Mouse (Mus musculus): ENCODE measurements at regions not wholly inside any gene's neighbourhood (a gene's known extent, or its start where the extent isn't known, plus 50 kb on each side); places are given as distances from the start of the nearest gene placed in this dataset.

GRCm38 (mm10) chr6:13305873-13306272, 81.1 kb upstream of the Vwde start:
- ATAC-seq: peak; percentile 71; the same call in 1 of the 2 replicates
- Histone ChIP-seq H3K9ac (ENCODE audit: low read depth, low read length) (no peak overlapping the region), H3K4me1 (ENCODE audit: control insufficient read depth, insufficient read depth, low read depth, low read length) (no peaks in the 10 kb centered on the region), H3K27me3 (replicated peaks; ENCODE audit: control insufficient read depth, insufficient read depth, low read length) (no peaks in the 10 kb centered on the region), H3K4me2 (ENCODE audit: low read length) (no peak overlapping the region), H3K9me3 (ENCODE audit: control insufficient read depth, low read length) (no peaks in the 10 kb centered on the region), H3K4me3 (ENCODE audit: low read length) (no peak overlapping the region), H3K27ac (ENCODE audit: low read depth, low read length) (no peak overlapping the region), H3K36me3 (ENCODE audit: control insufficient read depth, insufficient read depth, low read length) (no peaks in the 10 kb centered on the region)
- 66% methylated on average over 5 of the region's 5 CpGs for WGBS

- no peak for ATAC-seq
- Histone ChIP-seq H3K4me2 (ENCODE audit: low read length) (no peak overlapping the region), H3K9ac (ENCODE audit: low read depth, low read length) (no peak overlapping the region), H3K4me3 (ENCODE audit: low read length) (no peak overlapping the region), H3K36me3 (ENCODE audit: control insufficient read depth, insufficient read depth, low read length) (no peaks in the 10 kb centered on the region), H3K4me1 (ENCODE audit: control insufficient read depth, insufficient read depth, low read depth, low read length) (no peaks in the 10 kb centered on the region), H3K27ac (ENCODE audit: low read depth, low read length) (no peak overlapping the region), H3K27me3 (replicated peaks; ENCODE audit: control insufficient read depth, insufficient read depth, low read length) (no peaks in the 10 kb centered on the region), H3K9me3 (ENCODE audit: control insufficient read depth, low read length) (no peaks in the 10 kb centered on the region)
- WGBS: 86% methylated on average over 3 of the region's 3 CpGs
Observed at GRCm38 (mm10) chr6:13298171-13298570, 73.4 kb upstream of the Vwde start.

GRCm38 (mm10) chr6:13297110-13297509, 72.3 kb upstream of the Vwde start:
- no peaks in the 10 kb centered on the region for H3K4me1 ChIP-seq (ENCODE audit: control insufficient read depth, insufficient read depth, low read depth, low read length)
- no peaks in the 10 kb centered on the region for H3K27me3 ChIP-seq (replicated peaks; ENCODE audit: control insufficient read depth, insufficient read depth, low read length)
- no peak overlapping the region for H3K27ac ChIP-seq (ENCODE audit: low read depth, low read length)
- peak; percentile 55 for ATAC-seq
- no peak overlapping the region for H3K4me3 ChIP-seq (ENCODE audit: low read length)
- no peak overlapping the region for H3K4me2 ChIP-seq (ENCODE audit: low read length)
- H3K36me3 ChIP-seq (ENCODE audit: control insufficient read depth, insufficient read depth, low read length): no peaks in the 10 kb centered on the region
- no peak overlapping the region for H3K9ac ChIP-seq (ENCODE audit: low read depth, low read length)
- WGBS: 59% methylated on average over 3 of the region's 3 CpGs
- H3K9me3 ChIP-seq (ENCODE audit: control insufficient read depth, low read length): no peaks in the 10 kb centered on the region

GRCm38 (mm10) chr6:13296041-13296440, 71.3 kb upstream of the Vwde start:
- WGBS: 81% methylated on average over 2 of the region's 2 CpGs
- Histone ChIP-seq H3K27ac (ENCODE audit: low read depth, low read length) (0 out of 2 replicates have a peak overlapping the region, but pooled peaks have one; percentile 16), H3K4me2 (ENCODE audit: low read length) (no peak overlapping the region), H3K4me3 (ENCODE audit: low read length) (no peak overlapping the region), H3K4me1 (ENCODE audit: control insufficient read depth, insufficient read depth, low read depth, low read length) (no peaks in the 10 kb centered on the region), H3K27me3 (replicated peaks; ENCODE audit: control insufficient read depth, insufficient read depth, low read length) (no peaks in the 10 kb centered on the region), H3K9me3 (ENCODE audit: control insufficient read depth, low read length) (no peaks in the 10 kb centered on the region), H3K9ac (ENCODE audit: low read depth, low read length) (no peak overlapping the region), H3K36me3 (ENCODE audit: control insufficient read depth, insufficient read depth, low read length) (no peaks in the 10 kb centered on the region)
- peak; percentile 91 for ATAC-seq

GRCm38 (mm10) chr6:13294393-13294792, 69.6 kb upstream of the Vwde start:
- Histone ChIP-seq H3K4me2 (ENCODE audit: low read length) (no peak overlapping the region), H3K27ac (ENCODE audit: low read depth, low read length) (no peak overlapping the region), H3K9ac (ENCODE audit: low read depth, low read length) (no peak overlapping the region), H3K36me3 (ENCODE audit: control insufficient read depth, insufficient read depth, low read length) (no peaks in the 10 kb centered on the region), H3K9me3 (ENCODE audit: control insufficient read depth, low read length) (no peaks in the 10 kb centered on the region), H3K27me3 (replicated peaks; ENCODE audit: control insufficient read depth, insufficient read depth, low read length) (no peaks in the 10 kb centered on the region), H3K4me1 (ENCODE audit: control insufficient read depth, insufficient read depth, low read depth, low read length) (no peaks in the 10 kb centered on the region), H3K4me3 (ENCODE audit: low read length) (no peak overlapping the region)
- 88% methylated on average over 4 of the region's 4 CpGs for WGBS
- no peak for ATAC-seq

GRCm38 (mm10) chr6:13288500-13288899, 63.7 kb upstream of the Vwde start:
- Histone ChIP-seq H3K4me1 (ENCODE audit: control insufficient read depth, insufficient read depth, low read depth, low read length) (no peaks in the 10 kb centered on the region), H3K9ac (ENCODE audit: low read depth, low read length) (no peak overlapping the region), H3K27ac (ENCODE audit: low read depth, low read length) (no peak overlapping the region), H3K36me3 (ENCODE audit: control insufficient read depth, insufficient read depth, low read length) (no peaks in the 10 kb centered on the region), H3K4me3 (ENCODE audit: low read length) (no peak overlapping the region), H3K4me2 (ENCODE audit: low read length) (no peak overlapping the region), H3K9me3 (ENCODE audit: control insufficient read depth, low read length) (no peaks in the 10 kb centered on the region), H3K27me3 (replicated peaks; ENCODE audit: control insufficient read depth, insufficient read depth, low read length) (no peaks in the 10 kb centered on the region)
- 24% methylated on average over 1 of the region's 1 CpGs for WGBS
- ATAC-seq: peak; percentile 69

GRCm38 (mm10) chr6:13287812-13288211, 63.0 kb upstream of the Vwde start:
- Histone ChIP-seq H3K9me3 (ENCODE audit: control insufficient read depth, low read length) (no peaks in the 10 kb centered on the region), H3K36me3 (ENCODE audit: control insufficient read depth, insufficient read depth, low read length) (no peaks in the 10 kb centered on the region), H3K4me2 (ENCODE audit: low read length) (no peak overlapping the region), H3K9ac (ENCODE audit: low read depth, low read length) (no peak overlapping the region), H3K27me3 (replicated peaks; ENCODE audit: control insufficient read depth, insufficient read depth, low read length) (no peaks in the 10 kb centered on the region), H3K4me1 (ENCODE audit: control insufficient read depth, insufficient read depth, low read depth, low read length) (no peaks in the 10 kb centered on the region), H3K27ac (ENCODE audit: low read depth, low read length) (no peak overlapping the region), H3K4me3 (ENCODE audit: low read length) (no peak overlapping the region)
- 70% methylated on average over 4 of the region's 4 CpGs for WGBS
- ATAC-seq: no peak

- Histone ChIP-seq H3K27me3 (replicated peaks; ENCODE audit: control insufficient read depth, insufficient read depth, low read length) (no peaks in the 10 kb centered on the region), H3K9ac (ENCODE audit: low read depth, low read length) (no peak overlapping the region), H3K9me3 (ENCODE audit: control insufficient read depth, low read length) (no peaks in the 10 kb centered on the region), H3K4me1 (ENCODE audit: control insufficient read depth, insufficient read depth, low read depth, low read length) (no peaks in the 10 kb centered on the region), H3K36me3 (ENCODE audit: control insufficient read depth, insufficient read depth, low read length) (no peaks in the 10 kb centered on the region), H3K4me3 (ENCODE audit: low read length) (no peak overlapping the region), H3K4me2 (ENCODE audit: low read length) (no peak overlapping the region), H3K27ac (ENCODE audit: low read depth, low read length) (no peak overlapping the region)
- 58% methylated on average over 6 of the region's 6 CpGs for WGBS
- peak; percentile 54; the same call in 1 of the 2 replicates for ATAC-seq
Observed at GRCm38 (mm10) chr6:13286542-13287273, 61.9 kb upstream of the Vwde start.

- H3K9me3 ChIP-seq (ENCODE audit: control insufficient read depth, low read length): no peaks in the 10 kb centered on the region
- ATAC-seq: no peak
- H3K4me3 ChIP-seq (ENCODE audit: low read length): no peak overlapping the region
- WGBS: 3% methylated on average over 3 of the region's 3 CpGs
- no peaks in the 10 kb centered on the region for H3K36me3 ChIP-seq (ENCODE audit: control insufficient read depth, insufficient read depth, low read length)
- H3K4me2 ChIP-seq (ENCODE audit: low read length): no peak overlapping the region
- H3K27ac ChIP-seq (ENCODE audit: low read depth, low read length): no peak overlapping the region
- H3K4me1 ChIP-seq (ENCODE audit: control insufficient read depth, insufficient read depth, low read depth, low read length): no peaks in the 10 kb centered on the region
- no peaks in the 10 kb centered on the region for H3K27me3 ChIP-seq (replicated peaks; ENCODE audit: control insufficient read depth, insufficient read depth, low read length)
- no peak overlapping the region for H3K9ac ChIP-seq (ENCODE audit: low read depth, low read length)
Observed at GRCm38 (mm10) chr6:13280835-13281234, 56.1 kb upstream of the Vwde start.
